Mouse (Mus musculus) c-Kit-positive CD71-positive TER-119-positive erythroid progenitor cells, embryonic 14.5 days (primary cell): ENCODE measurements around the gene Unc79.
A peak's percentile ranks its signal among the peaks of the same experiment; 100 is the strongest.

Experiments
- DNase-seq: peaks from one replicate; pipeline ENCODE4 v3.0.0-alpha.2; 2013; ENCODE audit warnings: low spot score

Unc79 gene

DNA sequence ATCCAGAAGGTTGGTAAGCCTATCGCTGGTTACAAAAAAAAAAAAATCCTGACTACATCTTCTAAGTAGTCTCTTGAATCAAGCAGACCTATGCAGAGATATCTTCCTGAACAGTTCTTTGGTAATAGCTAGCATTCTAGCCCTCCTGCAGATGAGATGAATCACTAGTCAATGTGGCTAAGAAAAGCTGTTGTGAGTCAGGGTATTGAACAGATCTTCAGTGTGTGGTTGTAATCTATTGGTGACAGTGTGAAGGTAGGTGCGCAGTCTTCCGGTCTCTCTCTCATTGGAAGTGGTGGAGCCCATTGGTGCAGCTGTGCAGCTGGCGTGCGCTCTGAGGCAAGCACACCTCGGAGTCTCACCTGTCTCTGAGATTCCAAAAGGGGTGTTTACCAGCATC lies 180.3 kb downstream of the Unc79 start:
- no peak for DNase-seq

GRCm38 (mm10) chr12:103129395-103130248 lies 181.0 kb downstream of the Unc79 start:
- no peak for DNase-seq

- no peak for DNase-seq
Measured at GRCm38 (mm10) chr12:103131419-103131818, 182.8 kb downstream of the Unc79 start.

- no peak for DNase-seq
Measured at GRCm38 (mm10) chr12:103142550-103143010, 193.9 kb downstream of the Unc79 start.

DNA sequence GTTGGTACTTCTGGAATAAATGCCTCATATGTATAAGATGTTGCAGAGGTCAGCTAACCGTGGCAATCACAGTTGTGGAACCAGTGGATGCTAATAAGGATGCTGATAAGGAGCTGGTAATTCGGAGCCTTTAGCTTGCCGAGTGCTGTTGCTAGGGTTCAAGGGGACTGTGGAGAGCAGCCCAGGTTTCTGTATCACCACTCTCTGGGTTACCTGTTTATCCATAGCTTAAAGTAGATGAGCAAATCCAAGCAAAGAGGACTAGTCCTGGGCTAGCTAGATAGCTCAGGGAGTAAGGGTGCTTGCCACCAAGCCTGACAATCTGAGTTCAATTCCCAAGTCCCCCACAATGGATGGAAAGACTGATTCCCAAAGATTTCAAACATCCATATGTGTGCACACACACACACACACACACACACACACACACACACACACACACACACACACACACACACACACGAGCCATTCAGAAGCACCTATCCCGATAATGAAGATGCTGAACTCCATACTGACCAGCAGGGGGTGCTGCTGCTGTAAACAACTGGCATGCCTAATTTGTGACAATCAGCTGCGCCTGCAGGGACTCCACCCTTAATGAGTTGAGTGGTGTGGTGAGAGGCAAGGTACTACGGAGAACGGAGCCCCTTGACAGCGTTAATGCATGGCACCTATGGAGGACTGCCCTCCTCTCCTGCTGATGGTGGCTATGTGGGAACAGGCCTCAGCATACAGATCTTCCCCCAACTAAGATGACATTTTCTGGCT lies 195.3 kb downstream of the Unc79 start:
- DNase-seq, result peak; percentile 23

- no peak for DNase-seq
Measured at GRCm38 (mm10) chr12:103150247-103150646, 201.6 kb downstream of the Unc79 start.

GRCm38 (mm10) chr12:103154927-103155326 lies 206.3 kb downstream of the Unc79 start:
- DNase-seq, result no peak

DNA sequence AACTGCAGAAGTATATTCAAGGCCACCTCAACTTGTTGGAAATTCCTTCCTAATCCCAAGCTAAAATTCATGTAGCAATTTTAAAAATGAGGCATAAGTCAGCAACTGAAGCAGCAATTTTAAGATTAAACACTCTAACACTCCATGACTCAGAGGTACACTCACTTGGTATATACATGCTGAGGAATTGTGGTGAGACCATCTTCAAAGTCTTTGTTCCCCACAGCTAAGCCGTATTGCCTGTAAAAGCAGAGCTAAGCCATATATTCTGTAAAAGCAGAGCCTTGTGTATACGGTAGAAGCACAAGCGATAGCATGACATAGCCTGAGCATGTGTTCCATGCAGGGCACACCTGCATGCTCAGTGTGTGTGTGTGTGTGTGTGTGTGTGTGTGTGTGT lies 206.7 kb downstream of the Unc79 start:
- DNase-seq, result no peak

DNA sequence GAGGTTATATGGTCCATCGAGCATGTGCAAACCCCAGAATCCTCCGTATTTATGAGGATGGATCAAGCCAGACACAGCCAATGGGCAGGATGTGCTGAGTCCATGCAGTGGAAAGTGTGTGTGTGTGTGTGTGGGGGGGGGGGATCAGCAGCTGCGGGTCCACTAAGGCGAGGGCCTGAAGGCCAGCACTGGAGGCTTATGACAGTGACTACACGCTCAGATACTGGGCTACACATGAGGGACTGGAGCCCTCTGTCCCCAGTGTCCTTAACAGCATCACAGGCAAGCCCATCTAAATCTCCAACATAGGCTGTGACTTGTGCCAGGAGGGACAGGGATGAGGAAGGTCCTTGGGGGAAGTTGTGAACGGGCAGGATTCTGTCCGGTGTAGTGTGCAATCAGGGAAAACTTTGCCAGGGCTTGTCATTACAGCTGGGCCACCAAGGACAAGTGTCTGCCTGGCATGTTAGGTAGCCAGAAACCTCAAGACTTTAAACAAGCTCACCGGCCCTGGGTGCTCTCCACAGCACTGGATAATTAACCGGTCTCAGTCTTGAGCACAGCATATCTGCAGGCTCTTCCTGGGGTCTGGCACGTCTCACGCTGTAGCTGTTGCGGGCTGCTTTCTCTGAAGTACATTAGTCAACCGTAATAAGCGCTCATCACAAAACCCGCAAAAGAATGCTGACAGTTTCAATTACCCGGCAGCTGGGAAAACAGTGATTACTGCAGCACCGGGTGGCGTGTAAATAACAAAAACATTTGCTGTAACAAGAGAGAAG lies 208.7 kb downstream of the Unc79 start:
- DNase-seq, result no peak

GRCm38 (mm10) chr12:103159016-103159415 lies 210.4 kb downstream of the Unc79 start:
- DNase-seq, result no peak

GRCm38 (mm10) chr12:103160721-103161120 lies 212.1 kb downstream of the Unc79 start:
- no peak for DNase-seq

- no peak for DNase-seq
Measured at GRCm38 (mm10) chr12:103163596-103163995, 214.9 kb downstream of the Unc79 start.

- DNase-seq, result no peak
Measured at GRCm38 (mm10) chr12:103164101-103165030, 215.7 kb downstream of the Unc79 start.

DNA sequence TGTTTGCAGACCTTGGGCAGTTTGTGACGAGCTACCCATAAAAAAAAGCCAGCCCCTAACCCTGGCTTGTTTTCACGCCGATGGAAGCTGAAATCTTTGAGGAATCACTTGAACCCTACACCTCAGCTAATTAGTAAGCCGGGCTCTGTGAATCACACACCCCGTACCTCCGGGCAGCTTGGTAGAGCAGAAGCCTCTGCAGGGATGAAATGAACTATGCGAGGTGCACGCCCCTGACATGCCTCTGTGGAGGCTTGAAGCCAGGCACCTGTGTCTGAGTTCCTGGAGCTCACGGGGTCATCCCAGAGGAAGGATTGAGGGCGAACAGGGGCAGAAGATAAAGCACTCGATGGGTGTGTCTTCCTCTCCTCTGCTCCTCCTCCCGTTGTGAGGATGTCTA lies 220.2 kb downstream of the Unc79 start:
- no peak for DNase-seq

DNA sequence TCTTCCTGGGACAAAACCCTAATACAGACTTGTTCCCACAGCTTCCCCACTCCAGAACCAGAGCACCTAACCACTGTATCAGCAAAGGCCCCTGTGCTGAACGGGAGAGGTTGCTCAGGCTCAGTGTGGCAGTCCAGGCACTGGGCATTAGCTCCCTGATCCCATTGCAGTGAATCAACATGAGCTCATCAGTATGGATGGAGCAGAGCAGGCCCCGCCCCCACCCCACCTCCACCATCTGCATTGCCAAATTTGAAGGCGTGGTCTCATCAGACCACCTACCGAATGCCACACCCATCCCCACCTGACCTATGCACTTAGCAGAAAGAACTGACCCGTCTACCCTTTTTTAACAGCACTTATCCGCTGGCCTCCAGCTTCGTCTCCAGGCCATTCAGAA lies 234.4 kb downstream of the Unc79 start:
- no peak for DNase-seq

DNA sequence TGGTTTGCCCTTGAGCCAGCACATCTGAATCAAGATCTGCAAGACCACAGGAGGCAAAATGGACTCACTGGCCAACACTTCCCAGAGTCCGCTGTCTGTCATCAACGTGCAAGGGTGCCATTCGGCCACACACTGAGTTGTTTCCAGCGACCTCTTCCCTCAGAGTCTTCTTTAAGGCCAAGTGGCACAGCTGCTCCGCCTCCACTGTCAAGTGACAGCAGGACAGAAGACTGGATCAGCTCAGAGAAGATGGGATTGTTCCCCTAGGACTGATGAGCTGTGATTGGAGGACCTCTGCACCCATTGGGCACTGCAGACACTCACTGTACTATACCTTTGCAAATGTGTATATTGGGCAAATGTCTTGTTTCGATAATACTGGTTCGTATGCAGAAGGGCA lies 238.4 kb downstream of the Unc79 start:
- DNase-seq, result no peak

DNA sequence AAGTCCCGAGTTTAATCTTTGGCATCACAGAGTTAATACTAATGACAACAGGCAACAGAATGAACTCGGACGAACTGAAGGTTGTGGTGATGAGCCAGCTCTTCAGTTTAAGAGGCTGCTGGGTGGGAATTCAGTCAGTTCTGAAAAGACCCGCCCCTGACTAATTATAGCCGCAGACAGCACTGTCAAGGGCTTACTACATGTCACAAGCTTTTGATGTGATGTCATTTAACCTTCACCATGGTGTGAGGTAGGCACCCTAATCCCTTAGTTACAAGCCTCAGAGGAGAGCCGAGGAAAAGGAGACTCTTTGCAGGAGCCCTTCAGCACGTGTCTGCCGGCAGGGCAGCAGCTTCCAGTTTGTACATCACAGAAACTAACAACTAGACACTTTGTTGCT lies 239.6 kb downstream of the Unc79 start:
- no peak for DNase-seq

DNA sequence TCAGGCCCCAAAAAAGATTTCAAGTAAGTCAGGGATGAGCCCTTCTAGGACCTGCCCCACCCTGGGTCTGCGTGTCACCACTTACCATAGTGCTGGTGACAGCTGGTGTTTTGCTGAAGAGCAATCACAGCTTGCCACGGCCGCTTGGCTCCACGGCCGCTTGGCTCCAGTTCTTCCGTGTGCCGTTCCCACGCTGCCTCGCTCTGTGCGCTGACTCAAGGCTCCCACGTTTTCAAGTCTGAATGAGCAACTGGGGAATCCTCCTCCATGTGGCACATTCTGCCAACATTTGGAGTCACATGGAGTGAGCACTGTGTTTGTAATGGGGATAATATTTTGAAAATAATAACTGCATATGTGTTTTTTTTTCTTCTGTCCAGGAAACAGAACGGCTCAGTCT lies 241.1 kb downstream of the Unc79 start:
- no peak for DNase-seq

- no peak for DNase-seq
Measured at GRCm38 (mm10) chr12:103192996-103193395, 244.3 kb downstream of the Unc79 start.

- DNase-seq, result no peak
Measured at GRCm38 (mm10) chr12:103202592-103203544, 254.2 kb downstream of the Unc79 start.
